Mouse (Mus musculus) myocyte (in vitro differentiated cells): ENCODE measurements around the gene Mon1a.

Experiments used
- E2F4 ChIP-seq: IDR thresholded peaks from one replicate; pipeline ENCODE4 v1.6.1; 2011; ENCODE audit warnings: mild to moderate bottlenecking, control low read depth, moderate library complexity; ENCODE audit not compliant: insufficient read depth
- MYOD1 ChIP-seq, 3 experiments: IDR thresholded peaks; one replicate each; pipeline ENCODE4 v1.6.1; 2011; ENCODE audit warnings: control low read depth in 2 of 3, low read depth in 2 of 3, mild to moderate bottlenecking in 2 of 3, moderate library complexity in 1 of 3; ENCODE audit not compliant: insufficient read length in 2 of 3, control insufficient read depth in 1 of 3
- POLR2A ChIP-seq: IDR thresholded peaks from one replicate; pipeline ENCODE4 v1.6.1; 2011; ENCODE audit warnings: low read depth, mild to moderate bottlenecking, control low read depth, moderate library complexity; ENCODE audit not compliant: insufficient read length
- USF1 ChIP-seq: IDR thresholded peaks from one replicate; pipeline ENCODE4 v1.6.1; 2011; ENCODE audit warnings: low read depth, mild to moderate bottlenecking, control low read depth, moderate library complexity

DNA sequence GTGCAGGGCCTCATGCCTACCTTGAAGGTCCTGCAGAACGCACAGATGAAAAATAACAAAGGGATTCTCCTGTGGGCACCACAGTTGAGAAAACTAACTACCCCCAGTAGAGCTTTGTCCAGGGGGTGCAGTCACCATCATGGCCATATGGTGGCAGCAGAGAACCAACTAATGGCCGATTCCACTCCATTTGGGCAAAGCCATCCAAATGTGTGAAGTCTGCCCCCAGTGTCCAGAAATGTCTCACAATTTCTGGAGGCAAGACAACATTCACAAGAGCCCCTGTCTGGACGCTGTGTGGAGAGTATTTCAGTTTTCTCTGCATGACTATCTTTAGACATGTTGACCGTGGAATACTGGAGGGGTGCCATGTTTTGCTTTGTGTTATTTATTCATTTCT, 16.8 kb downstream of the Mon1a start:
- TF ChIP-seq POLR2A (no peak), E2F4 (no peak), USF1 (no peak), MYOD1 (IDR thresholded peaks at IDR 0.05; ENCODE audit: control insufficient read depth in 1 of 3, insufficient read length in 2 of 3, low read depth in 2 of 3) (no peak)
